Mouse (Mus musculus) hindbrain, postnatal 0 days (tissue): ENCODE measurements at regions not wholly inside any gene's neighbourhood (a gene's known extent, or its start where the extent isn't known, plus 50 kb on each side); places are given as distances from the start of the nearest gene placed in this dataset.
"Not testable (repeated sequence)": the region's sequence is repeated elsewhere in the genome, so short reads cannot be mapped to it uniquely, and the experiment has no call there.

ENCODE experiments used
- ATAC-seq: fragments of 200-750 bp; cut with Nextera tagmentation; 2 replicates; pipeline ENCODE4 v1.8.0; 2017; ENCODE audit warnings: mild to moderate bottlenecking, moderate TSS enrichment, moderate library complexity
- DNase-seq: peaks from one replicate; pipeline ENCODE4 v3.0.0-alpha.2; 2015; ENCODE audit warnings: low spot score
- H3K27ac ChIP-seq: fragments of 300-500 bp; sonication (generic); 2 replicates; pipeline ENCODE4 v1.5.1; 2014; ENCODE audit warnings: mild to moderate bottlenecking
- H3K27me3 ChIP-seq: fragments of 300-500 bp; sonication (generic); 2 replicates; pipeline ENCODE4 v1.6.1; 2014; ENCODE audit warnings: low read length, mixed read lengths; ENCODE audit not compliant: insufficient read depth
- H3K36me3 ChIP-seq: fragments of 300-500 bp; sonication (generic); 2 replicates; pipeline ENCODE4 v1.6.1; 2014; ENCODE audit warnings: low read length, mixed read lengths; ENCODE audit not compliant: insufficient read depth
- H3K4me1 ChIP-seq: fragments of 300-500 bp; sonication (generic); 2 replicates; pipeline ENCODE4 v1.6.1; 2014; ENCODE audit warnings: antibody characterized with exemption, low read length, mixed read lengths; ENCODE audit not compliant: insufficient read depth
- H3K4me2 ChIP-seq: fragments of 300-500 bp; sonication (generic); 2 replicates; pipeline ENCODE4 v1.6.1; 2014; ENCODE audit warnings: low read depth, mild to moderate bottlenecking, low read length, moderate library complexity, mixed read lengths
- H3K4me3 ChIP-seq: fragments of 300-500 bp; sonication (generic); 2 replicates; pipeline ENCODE4 v1.5.1; 2014; ENCODE audit warnings: low read length
- H3K9ac ChIP-seq: fragments of 300-500 bp; sonication (generic); replicated peaks from 2 replicates; pipeline ENCODE4 v1.6.1; 2014; ENCODE audit warnings: mild to moderate bottlenecking, low read length, moderate library complexity, mixed read lengths
- H3K9me3 ChIP-seq: fragments of 300-500 bp; sonication (generic); 2 replicates; pipeline ENCODE4 v1.6.1; 2016; ENCODE audit warnings: low read length, mixed read lengths
- CTCF ChIP-seq: IDR thresholded peaks from 2 replicates; pipeline ENCODE4 v1.5.1; 2016; ENCODE audit warnings: antibody characterized with exemption, control low read depth, low read depth
- WGBS: fragments of 180-500 bp; shearing (Covaris S2); extraction: QIAGEN DNeasy Blood & Tissue Kit; methylation state at CpG from one replicate; pipeline ENCODE4 v1.1.7; 2014; 5-methylcytosine and 5-hydroxymethylcytosine counted together

DNA sequence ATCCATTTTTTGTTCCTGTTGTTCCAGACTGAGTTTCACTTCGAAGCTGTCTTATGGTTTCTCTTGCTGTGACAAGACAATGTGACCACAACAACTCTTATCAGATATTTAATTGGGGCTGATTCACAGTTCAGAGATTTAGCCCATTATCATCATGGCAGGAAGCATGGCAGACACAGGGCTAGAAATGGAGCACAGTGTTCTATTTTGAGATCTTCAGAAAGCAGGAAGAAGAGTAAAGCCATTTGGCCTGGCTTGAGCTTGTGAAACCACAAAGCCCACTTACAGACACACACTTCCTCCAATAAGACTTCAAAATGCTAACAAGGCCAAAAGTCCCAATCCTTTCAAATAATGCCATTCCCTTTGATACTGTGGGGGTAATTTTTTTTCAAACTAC is 670.4 kb upstream of the Cdh12 start:
- no peak for DNase-seq
- Histone ChIP-seq H3K9me3 (no peaks in the 10 kb centered on the region), H3K4me2 (no peak overlapping the region), H3K4me3 (no peak overlapping the region), H3K4me1 (no peaks in the 10 kb centered on the region), H3K27ac (no peak overlapping the region), H3K36me3 (no peaks in the 10 kb centered on the region), H3K27me3 (no peaks in the 10 kb centered on the region), H3K9ac (no peak overlapping the region)
- 72% methylated on average over 1 of the region's 1 CpGs for WGBS
- ATAC-seq = no peak
- TF ChIP-seq CTCF = no peak

DNA sequence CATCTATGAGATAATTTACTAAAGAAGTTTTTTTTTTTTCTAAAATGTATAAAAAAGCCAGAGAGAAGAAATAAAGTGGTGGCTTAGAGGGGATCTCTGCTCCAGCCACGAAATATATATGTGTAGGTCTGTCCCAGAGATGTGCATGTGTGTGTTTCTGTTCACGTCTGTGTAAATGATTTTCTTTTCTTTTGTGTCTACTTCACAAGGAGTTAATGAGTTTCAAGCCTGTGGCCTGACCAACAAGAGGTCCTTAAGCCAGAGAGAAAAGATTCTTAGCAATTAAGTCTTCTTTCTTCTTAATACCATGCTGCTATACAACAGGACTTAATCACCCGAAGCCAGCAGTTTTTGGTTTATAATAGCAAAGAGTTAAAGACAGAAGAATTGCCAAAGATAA is 665.2 kb upstream of the Cdh12 start:
- no peaks in the 10 kb centered on the region for H3K4me1 ChIP-seq
- no peak overlapping the region for H3K4me3 ChIP-seq
- H3K9ac ChIP-seq = no peak overlapping the region
- no peak for TF ChIP-seq CTCF
- no peaks in the 10 kb centered on the region for H3K27me3 ChIP-seq
- no peaks in the 10 kb centered on the region for H3K9me3 ChIP-seq
- H3K36me3 ChIP-seq = no peaks in the 10 kb centered on the region
- ATAC-seq = no peak
- no peak for DNase-seq
- no peak overlapping the region for H3K4me2 ChIP-seq
- WGBS = 16% methylated on average over 3 of the region's 3 CpGs
- no peak overlapping the region for H3K27ac ChIP-seq

DNA sequence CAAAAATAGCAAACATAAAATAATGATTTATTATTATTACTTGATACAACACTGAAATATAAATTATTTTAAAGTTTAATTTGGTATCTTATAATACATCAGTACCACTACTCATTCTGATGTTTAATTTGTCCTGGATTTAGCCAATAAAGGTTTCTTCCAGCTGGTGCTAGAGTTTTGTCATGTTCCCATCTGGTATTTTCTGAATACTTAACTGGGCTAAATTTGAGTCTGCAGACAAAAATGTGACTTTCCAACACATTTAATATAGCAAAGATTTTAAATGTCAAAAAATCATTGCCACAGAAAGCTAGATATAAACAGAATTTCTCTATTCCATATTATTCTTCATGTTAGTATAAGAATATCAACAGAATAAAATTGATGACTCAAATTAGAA is 642.1 kb upstream of the Cdh12 start:
- H3K27ac ChIP-seq = no peak overlapping the region
- no peaks in the 10 kb centered on the region for H3K27me3 ChIP-seq
- H3K9me3 ChIP-seq = no peaks in the 10 kb centered on the region
- H3K4me1 ChIP-seq = no peaks in the 10 kb centered on the region
- no peak for TF ChIP-seq CTCF
- H3K36me3 ChIP-seq = no peaks in the 10 kb centered on the region
- H3K4me2 ChIP-seq = no peak overlapping the region
- no peak overlapping the region for H3K4me3 ChIP-seq
- DNase-seq (no peak), ATAC-seq (no peak)
- H3K9ac ChIP-seq = no peak overlapping the region

DNA sequence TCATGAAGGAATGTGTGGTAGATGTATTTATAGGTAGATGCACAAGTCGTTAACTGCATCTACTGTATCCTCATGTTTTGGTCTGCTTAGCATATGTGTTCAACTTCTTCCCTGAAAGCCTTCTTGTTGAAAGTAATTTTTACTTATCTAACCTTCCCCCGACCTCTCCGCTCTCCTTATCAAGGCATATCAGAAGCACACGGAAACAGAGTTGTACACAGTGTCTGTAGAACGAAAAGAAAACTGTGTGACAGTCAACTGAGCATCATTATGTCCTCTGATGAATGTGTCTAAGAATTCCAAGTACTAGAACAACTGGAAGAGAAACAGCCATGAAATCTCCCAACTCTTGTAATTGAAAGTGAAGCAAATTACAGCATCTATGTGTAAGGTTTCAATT is 635.4 kb upstream of the Cdh12 start:
- no peak overlapping the region for H3K4me2 ChIP-seq
- H3K4me3 ChIP-seq = no peak overlapping the region
- DNase-seq = no peak
- TF ChIP-seq CTCF = no peak
- 84% methylated on average over 5 of the region's 5 CpGs for WGBS
- ATAC-seq = no peak
- no peaks in the 10 kb centered on the region for H3K4me1 ChIP-seq
- H3K9me3 ChIP-seq = no peaks in the 10 kb centered on the region
- no peaks in the 10 kb centered on the region for H3K27me3 ChIP-seq
- no peaks in the 10 kb centered on the region for H3K36me3 ChIP-seq
- no peak overlapping the region for H3K27ac ChIP-seq
- H3K9ac ChIP-seq = no peak overlapping the region

DNA sequence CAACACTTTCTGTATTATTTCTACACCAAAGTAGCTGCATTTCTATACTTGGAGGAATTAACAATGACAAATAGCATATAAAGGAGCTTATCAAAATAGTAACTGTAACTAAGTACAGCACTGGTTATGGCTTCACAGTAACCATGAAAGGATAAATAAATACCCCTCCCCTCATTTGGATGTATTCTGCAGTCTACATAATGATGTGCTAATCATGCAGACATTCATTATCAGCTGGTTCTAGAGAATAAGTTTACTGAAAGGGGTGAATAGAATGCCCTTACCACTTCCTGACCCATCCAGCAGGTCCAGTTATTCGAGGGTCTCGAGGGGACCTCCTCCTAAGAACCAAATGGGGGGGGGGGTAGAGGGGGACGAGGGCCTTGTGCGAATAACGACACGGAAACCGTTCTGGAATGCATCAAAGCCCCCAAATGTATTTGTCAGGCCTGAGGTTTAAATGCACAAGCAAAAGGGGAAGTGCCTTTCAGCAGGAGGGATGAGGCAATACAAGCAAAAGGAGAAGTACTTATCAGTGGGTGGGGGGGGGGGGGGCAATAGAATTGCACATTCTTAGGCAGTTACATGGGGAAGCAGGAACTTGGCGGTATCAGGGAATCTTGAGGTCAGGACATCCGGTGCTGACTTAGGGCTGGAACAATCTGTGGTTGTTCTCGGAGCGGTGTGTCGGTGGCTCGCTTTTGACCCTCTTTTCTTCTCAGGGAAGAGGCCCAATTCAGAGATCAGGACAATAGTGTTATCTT is 592.0 kb upstream of the Cdh12 start:
- H3K9me3 ChIP-seq, H3K36me3 ChIP-seq, H3K27ac ChIP-seq, DNase-seq, H3K27me3 ChIP-seq, H3K4me3 ChIP-seq, ATAC-seq, H3K4me2 ChIP-seq, H3K9ac ChIP-seq, H3K4me1 ChIP-seq: not testable (repeated sequence)
- 68% methylated on average over 13 of the region's 13 CpGs for WGBS

DNA sequence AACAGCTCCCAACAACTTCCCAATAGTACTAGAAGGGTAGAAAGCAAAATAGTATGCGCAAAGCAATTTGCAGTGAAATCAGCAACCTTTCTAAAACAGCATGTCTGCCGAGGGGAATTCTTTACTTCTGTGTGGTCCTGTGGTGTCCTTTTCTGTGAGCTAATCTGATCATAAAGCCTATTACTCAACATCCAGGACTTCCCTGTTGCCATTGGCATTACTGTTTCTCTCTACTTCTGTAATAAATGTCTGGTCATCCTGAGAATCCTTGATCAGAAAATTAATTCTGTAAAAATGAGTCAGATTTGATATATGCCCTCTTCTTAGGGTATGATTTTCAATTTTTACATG is 591.4 kb upstream of the Cdh12 start:
- no peaks in the 10 kb centered on the region for H3K9me3 ChIP-seq
- ATAC-seq (no peak), DNase-seq (no peak)
- no peak for TF ChIP-seq CTCF
- H3K4me1 ChIP-seq = no peaks in the 10 kb centered on the region
- WGBS = 65% methylated on average over 2 of the region's 2 CpGs
- H3K36me3 ChIP-seq = no peaks in the 10 kb centered on the region
- no peaks in the 10 kb centered on the region for H3K27me3 ChIP-seq
- no peak overlapping the region for H3K4me2 ChIP-seq
- no peak overlapping the region for H3K27ac ChIP-seq
- H3K4me3 ChIP-seq = no peak overlapping the region
- no peak overlapping the region for H3K9ac ChIP-seq

DNA sequence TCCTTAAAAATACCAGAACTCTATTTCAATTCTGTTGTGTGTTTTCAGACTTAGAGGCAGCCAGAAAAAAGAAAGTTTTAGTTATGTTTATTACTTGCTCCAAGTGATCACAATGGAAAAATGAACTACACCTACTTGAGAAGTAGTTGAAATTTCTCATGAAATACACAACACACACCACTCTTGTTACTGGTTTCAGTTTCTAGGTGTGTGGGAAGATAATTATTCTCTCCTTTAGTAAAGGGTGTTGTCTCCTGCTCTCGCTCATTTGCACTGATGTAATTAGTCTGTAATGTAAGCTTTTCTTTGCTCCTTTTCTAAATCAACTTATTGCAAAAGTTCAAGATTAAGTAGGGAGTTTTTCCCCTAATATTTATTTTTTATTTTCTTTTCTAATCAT is 590.4 kb upstream of the Cdh12 start:
- H3K9ac ChIP-seq = no peak overlapping the region
- no peak for TF ChIP-seq CTCF
- no peak for DNase-seq
- no peak overlapping the region for H3K27ac ChIP-seq
- WGBS = 88% methylated on average over 1 of the region's 1 CpGs
- H3K9me3 ChIP-seq = no peaks in the 10 kb centered on the region
- H3K36me3 ChIP-seq = no peaks in the 10 kb centered on the region
- no peak for ATAC-seq
- H3K27me3 ChIP-seq = no peaks in the 10 kb centered on the region
- no peak overlapping the region for H3K4me3 ChIP-seq
- no peaks in the 10 kb centered on the region for H3K4me1 ChIP-seq
- H3K4me2 ChIP-seq = no peak overlapping the region
